ENCODE assay signal across 12 mouse cellular contexts in genomic region chr6:144370699-144371098, GRCm38 (mm10).
A peak's percentile ranks its signal among the peaks of the same experiment; 100 is the strongest.
DNase-seq lines count a peak whose midpoint lies in the region; ATAC-seq lines count a peak whose summit lies in the region.
"Had no signal": no experiment of that assay in that cellular context is flagged by ENCODE, and none has a peak within 500 bp of the region (broad histone marks: within the 10 kb centered on the region; RNA-seq: fewer than 3 reads in every experiment).

No protein-coding gene starts in this region.

- H3K27me3 ChIP-seq in lung, embryonic 15.5 days = no peaks in the 10 kb centered on the region
- no peaks in the 10 kb centered on the region for H3K27me3 ChIP-seq in forebrain, embryonic 16.5 days (replicated peaks; ENCODE audit: control insufficient read depth, insufficient read depth, low read length)
- H3K27me3 ChIP-seq: embryonic facial prominence, embryonic 12.5 days; midbrain, embryonic 12.5 days had no signal

- H3K4me3 ChIP-seq in lung, embryonic 15.5 days = no peak overlapping the region
- no peak overlapping the region for H3K4me3 ChIP-seq in forebrain, embryonic 16.5 days (replicated peaks; ENCODE audit: low read length)
- H3K4me3 ChIP-seq: embryonic facial prominence, embryonic 12.5 days; midbrain, embryonic 12.5 days had no signal

- no peaks in the 10 kb centered on the region for H3K9me3 ChIP-seq in lung, embryonic 15.5 days
- H3K9me3 ChIP-seq in forebrain, embryonic 16.5 days (ENCODE audit: control insufficient read depth, low read length) = no peaks in the 10 kb centered on the region
- H3K9me3 ChIP-seq: embryonic facial prominence, embryonic 12.5 days; midbrain, embryonic 12.5 days had no signal

- peak overlapping the region; percentile 31 for H3K4me2 ChIP-seq in lung, embryonic 15.5 days
- H3K4me2 ChIP-seq in forebrain, embryonic 16.5 days (ENCODE audit: low read length) = no peak overlapping the region
- H3K4me2 ChIP-seq: embryonic facial prominence, embryonic 12.5 days; midbrain, embryonic 12.5 days had no signal

- peaks cover 6% of the 10 kb centered on the region; the same call in 1 of the 2 replicates for H3K4me1 ChIP-seq in lung, embryonic 15.5 days
- H3K4me1 ChIP-seq in forebrain, embryonic 16.5 days (replicated peaks; ENCODE audit: control insufficient read depth, insufficient read depth, low read length) = peaks cover 19% of the 10 kb centered on the region
- H3K4me1 ChIP-seq: embryonic facial prominence, embryonic 12.5 days had no signal

- ATAC-seq in erythroid progenitor cell, adult 5-6 weeks (replicated peaks; ENCODE audit: low FRiP score, poor library complexity, severe bottlenecking) = 0 out of 2 replicates have a peak, but pooled peaks have one; percentile 25
- peak; percentile 72; the same call in 1 of the 2 replicates for ATAC-seq in lung, embryonic 15.5 days (ENCODE audit: borderline replicate concordance, extremely low read depth, low FRiP score, low TSS enrichment)
- no peak for ATAC-seq in forebrain, embryonic 16.5 days

- no peaks in the 10 kb centered on the region for H3K36me3 ChIP-seq in lung, embryonic 15.5 days
- no peaks in the 10 kb centered on the region for H3K36me3 ChIP-seq in forebrain, embryonic 16.5 days (ENCODE audit: control insufficient read depth, insufficient read depth)
- H3K36me3 ChIP-seq: embryonic facial prominence, embryonic 12.5 days; midbrain, embryonic 12.5 days had no signal

- 47% methylated on average over 10 of the region's 10 CpGs for WGBS in lung, embryonic 15.5 days
- WGBS in forebrain, embryonic 16.5 days = 58% methylated on average over 10 of the region's 10 CpGs

- H3K27ac ChIP-seq in lung, embryonic 15.5 days = no peak overlapping the region
- H3K27ac ChIP-seq in forebrain, embryonic 16.5 days (ENCODE audit: low read length) = no peak overlapping the region
- H3K27ac ChIP-seq: embryonic facial prominence, embryonic 12.5 days; midbrain, embryonic 12.5 days had no signal

- no peak overlapping the region for H3K9ac ChIP-seq in lung, embryonic 15.5 days
- H3K9ac ChIP-seq in forebrain, embryonic 16.5 days (replicated peaks; ENCODE audit: low read depth, low read length) = no peak overlapping the region
- H3K9ac ChIP-seq: embryonic facial prominence, embryonic 12.5 days; midbrain, embryonic 12.5 days had no signal

- peak; percentile 12 for DNase-seq in thymus, postnatal 4 days
- no peak for DNase-seq in thymus, postnatal 0 days (ENCODE audit: low spot score)
- peak; percentile 19 for DNase-seq in yolk sac, embryonic 10.5 days (ENCODE audit: low spot score)
- no peak for DNase-seq in embryo, embryonic 10.5 days (ENCODE audit: low spot score)
- no peak for DNase-seq in kidney, adult 8-10 months
- DNase-seq: gastrocnemius, postnatal 36 days; thymus, adult 18-20 months had no signal

Comparison
In these comparisons a context has a peak if more than half of its experiments do, and no peak if none do; other contexts are left out.
1. DNase-seq: peak in thymus, postnatal 4 days (single experiment) and yolk sac, embryonic 10.5 days (single experiment); none in thymus, postnatal 0 days (single experiment), embryo, embryonic 10.5 days (single experiment) and kidney, adult 8-10 months (0 of 2).